Mouse (Mus musculus) hindbrain, embryonic 12.5 days (tissue): ENCODE measurements around the gene Meis1. TPM values are rescaled to one million over a fixed set of nuclear protein-coding genes. Genes with fewer than 3 reads are reported as not detected.

Experiments
- ATAC-seq: fragments of 200-750 bp; cut with Nextera tagmentation; 2 replicates; pipeline ENCODE4 v1.8.0; 2017; ENCODE audit warnings: moderate TSS enrichment; ENCODE audit not compliant: low FRiP score
- H3K27ac ChIP-seq: fragments of 300-500 bp; sonication (generic); 2 replicates; pipeline ENCODE4 v1.5.1; 2016; ENCODE audit warnings: mild to moderate bottlenecking
- H3K27me3 ChIP-seq: fragments of 300-500 bp; sonication (generic); 2 replicates; pipeline ENCODE4 v1.6.1; 2016; ENCODE audit warnings: mild to moderate bottlenecking
- H3K36me3 ChIP-seq: fragments of 300-500 bp; sonication (generic); 2 replicates; pipeline ENCODE4 v1.6.1; 2016; ENCODE audit warnings: mild to moderate bottlenecking
- H3K4me1 ChIP-seq: fragments of 300-500 bp; sonication (generic); 2 replicates; pipeline ENCODE4 v1.6.1; 2016
- H3K4me2 ChIP-seq: fragments of 300-500 bp; sonication (generic); replicated peaks from 2 replicates; pipeline ENCODE4 v1.6.1; 2016; ENCODE audit warnings: mild to moderate bottlenecking
- H3K4me3 ChIP-seq: fragments of 300-500 bp; sonication (generic); 2 replicates; pipeline ENCODE4 v1.5.1; 2016; ENCODE audit warnings: mild to moderate bottlenecking
- H3K9ac ChIP-seq: fragments of 300-500 bp; sonication (generic); 2 replicates; pipeline ENCODE4 v1.6.1; 2016; ENCODE audit warnings: mild to moderate bottlenecking, moderate library complexity
- H3K9me3 ChIP-seq: fragments of 300-500 bp; sonication (generic); replicated peaks from 2 replicates; pipeline ENCODE4 v1.6.1; 2016; ENCODE audit warnings: mild to moderate bottlenecking
- WGBS: fragments of 180-500 bp; shearing (Covaris S2); methylation state at CpG from one replicate; pipeline ENCODE4 v1.1.7; 2016; 5-methylcytosine and 5-hydroxymethylcytosine counted together
- polyA plus RNA-seq: library from polyadenylated mRNA; unstranded; fragments of >200 nt; fragmentation: Nextera tagmentation; extraction: Ambion mirVana; gene quantifications from 2 replicates; pipeline ENCODE4 v1.2.1, GENCODE M21; 2016

Meis1 gene
- 173 and 204 TPM in 2 replicates for polyA plus RNA-seq

- Histone ChIP-seq H3K27me3 (no peaks in the 10 kb centered on the region), H3K4me2 (peak within 1 kb of the TSS; percentile 85), H3K4me3 (peak within 1 kb of the TSS; percentile 76), H3K9ac (peak within 1 kb of the TSS; percentile 99), H3K4me1 (peaks cover 26% of the 10 kb centered on the region), H3K27ac (peak within 1 kb of the TSS; percentile 100), H3K36me3 (no peaks in the 10 kb centered on the region), H3K9me3 (no peaks in the 10 kb centered on the region)
- WGBS = under 1% methylated on average over 29 of the region's 29 CpGs
- peak; percentile 90 for ATAC-seq
These were observed at the start of gene Meis1 for GRCm38 (mm10) chr11:19018489-19019203. Meis1 (minus strand) TSS chr11:19018985.

- Histone ChIP-seq H3K27ac (no peak overlapping the region), H3K9ac (no peak overlapping the region), H3K9me3 (no peaks in the 10 kb centered on the region), H3K4me2 (no peak overlapping the region), H3K27me3 (no peaks in the 10 kb centered on the region), H3K4me1 (no peaks in the 10 kb centered on the region), H3K36me3 (no peaks in the 10 kb centered on the region), H3K4me3 (no peak overlapping the region)
- WGBS = 80% methylated on average over 5 of the region's 5 CpGs
- no peak for ATAC-seq
These were observed 48.5 kb upstream of the Meis1 start for GRCm38 (mm10) chr11:19067334-19067733.

- Histone ChIP-seq H3K4me1 (no peaks in the 10 kb centered on the region), H3K4me2 (no peak overlapping the region), H3K27me3 (no peaks in the 10 kb centered on the region), H3K36me3 (no peaks in the 10 kb centered on the region), H3K27ac (no peak overlapping the region), H3K9ac (no peak overlapping the region), H3K4me3 (no peak overlapping the region), H3K9me3 (no peaks in the 10 kb centered on the region)
- ATAC-seq = no peak
- WGBS = 75% methylated on average over 7 of the region's 7 CpGs
These were observed 30.5 kb upstream of the Meis1 start for GRCm38 (mm10) chr11:19049276-19049675.

- H3K4me1 ChIP-seq = no peaks in the 10 kb centered on the region
- no peak overlapping the region for H3K9ac ChIP-seq
- 94% methylated on average over 10 of the region's 10 CpGs for WGBS
- H3K9me3 ChIP-seq = no peaks in the 10 kb centered on the region
- no peaks in the 10 kb centered on the region for H3K27me3 ChIP-seq
- H3K4me2 ChIP-seq = no peak overlapping the region
- no peak overlapping the region for H3K27ac ChIP-seq
- H3K4me3 ChIP-seq = no peak overlapping the region
- ATAC-seq = no peak
- H3K36me3 ChIP-seq = no peaks in the 10 kb centered on the region
These were observed 17.9 kb upstream of the Meis1 start for GRCm38 (mm10) chr11:19036595-19037166.

- ATAC-seq = peak; percentile 83
- peak overlapping the region; percentile 99 for H3K4me2 ChIP-seq
- peak overlapping the region; percentile 79 for H3K27ac ChIP-seq
- H3K9me3 ChIP-seq = no peaks in the 10 kb centered on the region
- peak overlapping the region; percentile 73 for H3K9ac ChIP-seq
- peak overlapping the region; percentile 50 for H3K4me3 ChIP-seq
- no peaks in the 10 kb centered on the region for H3K36me3 ChIP-seq
- H3K27me3 ChIP-seq = no peaks in the 10 kb centered on the region
- peaks cover 25% of the 10 kb centered on the region for H3K4me1 ChIP-seq
- under 1% methylated on average over 57 of the region's 58 CpGs for WGBS
These were observed 8.1 kb upstream of the Meis1 start for GRCm38 (mm10) chr11:19026581-19027561.

- WGBS = 3% methylated on average over 11 of the region's 11 CpGs
- ATAC-seq = no peak
- Histone ChIP-seq H3K9me3 (no peaks in the 10 kb centered on the region), H3K4me1 (peaks cover 32% of the 10 kb centered on the region), H3K27me3 (no peaks in the 10 kb centered on the region), H3K27ac (0 out of 2 replicates have a peak overlapping the region, but pooled peaks have one; percentile 79), H3K4me3 (peak overlapping the region; percentile 50), H3K36me3 (no peaks in the 10 kb centered on the region), H3K9ac (peak overlapping the region; percentile 73), H3K4me2 (peak overlapping the region; percentile 99)
These were observed 7.3 kb upstream of the Meis1 start for GRCm38 (mm10) chr11:19025976-19026520.

GRCm38 (mm10) chr11:19024496-19025265 lies 5.9 kb upstream of the Meis1 start:
- H3K4me1 ChIP-seq = peaks cover 35% of the 10 kb centered on the region
- H3K4me3 ChIP-seq = no peak overlapping the region
- no peak for ATAC-seq
- H3K27ac ChIP-seq = no peak overlapping the region
- no peaks in the 10 kb centered on the region for H3K36me3 ChIP-seq
- no peaks in the 10 kb centered on the region for H3K9me3 ChIP-seq
- H3K27me3 ChIP-seq = no peaks in the 10 kb centered on the region
- H3K9ac ChIP-seq = no peak overlapping the region
- no peak overlapping the region for H3K4me2 ChIP-seq
- 38% methylated on average over 8 of the region's 8 CpGs for WGBS

- no peak overlapping the region for H3K9ac ChIP-seq
These were observed 4.6 kb upstream of the Meis1 start for GRCm38 (mm10) chr11:19023356-19023755.

GRCm38 (mm10) chr11:19022576-19022975 lies 3.8 kb upstream of the Meis1 start:
- H3K36me3 ChIP-seq = no peaks in the 10 kb centered on the region
- no peak overlapping the region for H3K4me3 ChIP-seq
- WGBS = 19% methylated on average over 2 of the region's 2 CpGs
- no peak overlapping the region for H3K9ac ChIP-seq
- H3K4me1 ChIP-seq = peaks cover 34% of the 10 kb centered on the region
- peak overlapping the region; percentile 21; the same call in 1 of the 2 replicates for H3K4me2 ChIP-seq
- ATAC-seq = no peak
- H3K27me3 ChIP-seq = no peaks in the 10 kb centered on the region
- peak overlapping the region; percentile 30; the same call in 1 of the 2 replicates for H3K27ac ChIP-seq
- no peaks in the 10 kb centered on the region for H3K9me3 ChIP-seq

More at GRCm38 (mm10) chr11:19023356-19023755, 4.6 kb upstream of the Meis1 start:
- Histone ChIP-seq H3K36me3 (no peaks in the 10 kb centered on the region), H3K4me1 (peaks cover 35% of the 10 kb centered on the region), H3K27ac (no peak overlapping the region), H3K27me3 (no peaks in the 10 kb centered on the region), H3K9me3 (no peaks in the 10 kb centered on the region), H3K4me2 (no peak overlapping the region), H3K4me3 (no peak overlapping the region)
- WGBS = 15% methylated on average over 5 of the region's 5 CpGs
- ATAC-seq = no peak

GRCm38 (mm10) chr11:19020951-19021710 lies 2.3 kb upstream of the Meis1 start:
- H3K9me3 ChIP-seq = no peaks in the 10 kb centered on the region
- peaks cover 22% of the 10 kb centered on the region for H3K4me1 ChIP-seq
- H3K4me3 ChIP-seq = peak overlapping the region; percentile 76
- peak overlapping the region; percentile 99 for H3K9ac ChIP-seq
- WGBS = 2% methylated on average over 28 of the region's 28 CpGs
- H3K27ac ChIP-seq = peak overlapping the region; percentile 100
- ATAC-seq = peak; percentile 35
- peak overlapping the region; percentile 85 for H3K4me2 ChIP-seq
- H3K27me3 ChIP-seq = no peaks in the 10 kb centered on the region
- H3K36me3 ChIP-seq = no peaks in the 10 kb centered on the region
